Mouse (Mus musculus): ENCODE measurements at regions not wholly inside any gene's neighbourhood (a gene's known extent, or its start where the extent isn't known, plus 50 kb on each side); places are given as distances from the start of the nearest gene placed in this dataset.

DNA sequence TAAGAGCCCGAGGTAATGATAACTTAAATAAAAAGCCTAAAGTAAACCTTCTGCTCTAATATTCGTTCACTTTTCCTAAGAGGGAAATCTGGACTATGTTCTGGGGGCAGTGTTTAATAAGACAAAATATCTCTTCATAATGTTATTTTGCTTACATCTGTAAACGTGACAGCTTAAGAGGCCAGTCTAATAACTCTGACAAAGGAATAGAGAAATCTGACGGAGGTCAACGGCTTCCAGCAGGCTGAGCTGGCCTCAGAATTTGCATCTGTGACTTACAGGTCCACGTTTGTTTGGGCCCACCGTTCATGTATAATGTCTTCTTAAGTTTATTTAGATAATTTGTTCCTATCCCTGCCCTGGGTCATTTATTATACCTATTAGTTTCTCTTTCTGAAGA is 99.6 kb upstream of the Fam241a start:
- DNase-seq (ENCODE audit: low spot score) = no peak

DNA sequence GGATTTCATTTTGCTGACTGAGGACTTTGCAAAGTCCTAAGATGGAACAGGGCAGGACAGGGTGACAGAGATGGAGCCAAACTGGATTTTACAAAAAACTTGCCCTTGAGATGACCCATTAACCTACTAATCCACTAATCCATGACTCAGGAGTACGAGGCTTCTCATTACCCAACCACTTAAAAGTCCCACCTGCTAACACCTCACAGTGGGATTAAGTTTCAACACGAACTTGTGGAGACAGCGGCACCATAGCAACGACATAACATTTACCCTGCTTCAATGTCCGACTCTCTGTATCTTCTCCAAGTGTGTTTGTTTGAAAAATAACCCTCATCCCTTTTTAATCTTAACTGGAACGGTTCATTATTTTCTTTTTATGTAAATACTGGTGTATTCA is 91.5 kb upstream of the Fam241a start:
- no peak for DNase-seq (ENCODE audit: low spot score)

DNA sequence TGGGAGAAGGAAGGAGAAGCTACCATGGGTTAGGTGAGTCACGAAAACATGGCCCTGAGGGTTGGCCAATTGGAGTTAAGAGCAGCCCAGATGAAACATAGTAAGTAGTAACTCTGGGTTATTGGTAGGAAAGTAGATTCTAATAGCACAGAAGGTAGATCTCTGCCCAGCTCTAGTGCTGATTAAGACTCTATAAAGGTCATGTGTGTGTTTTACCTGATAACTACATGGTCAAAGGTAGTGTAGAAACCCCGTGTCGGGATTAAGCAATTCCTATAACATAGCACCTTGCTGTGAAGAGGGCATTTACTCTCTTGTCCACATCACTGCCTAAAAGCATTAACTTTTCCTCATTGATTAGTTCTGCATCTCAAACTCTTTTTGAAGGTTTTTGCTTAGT is 89.0 kb upstream of the Fam241a start:
- no peak for DNase-seq (ENCODE audit: low spot score)

DNA sequence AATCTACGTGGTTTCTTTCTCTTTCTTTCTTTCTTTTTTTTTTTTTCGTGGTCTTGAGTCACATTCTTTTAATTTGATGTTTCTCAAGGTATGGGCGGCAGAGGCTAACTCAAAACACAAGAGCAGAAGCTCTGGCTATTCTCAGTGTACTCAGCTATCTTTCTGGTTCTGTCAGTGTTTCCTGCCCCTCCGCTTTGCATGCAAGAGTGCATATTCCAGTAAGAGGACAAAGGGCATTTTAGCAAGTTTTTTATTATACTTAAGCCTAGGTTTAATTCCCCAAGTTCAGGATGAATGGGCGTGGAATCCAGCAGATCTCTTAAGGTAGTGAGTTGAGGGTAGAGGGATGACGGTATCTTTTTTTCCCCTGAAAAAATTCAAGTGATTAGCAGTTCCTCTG is 81.1 kb upstream of the Fam241a start:
- no peak for DNase-seq (ENCODE audit: low spot score)

DNA sequence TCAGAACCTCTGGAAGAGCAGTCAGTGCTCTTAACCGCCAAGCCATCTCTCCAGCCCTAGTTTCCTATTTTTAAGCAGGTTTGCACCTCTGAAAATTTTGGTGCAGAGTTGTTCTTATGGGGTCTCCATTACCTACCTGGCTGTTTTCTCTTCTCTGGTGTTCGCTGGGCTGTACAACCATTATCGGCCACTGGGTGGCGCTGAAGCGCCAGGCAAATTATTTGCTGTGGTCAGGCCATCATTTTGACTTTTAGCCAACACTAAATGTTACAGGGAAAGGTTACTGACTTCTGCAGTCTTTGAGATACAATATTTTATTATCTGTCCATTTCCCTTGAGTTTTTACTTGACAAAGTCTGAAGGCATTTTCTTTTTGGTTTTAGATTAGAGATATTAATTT is 74.8 kb upstream of the Fam241a start:
- peak; percentile 41 for DNase-seq (ENCODE audit: low spot score)

DNA sequence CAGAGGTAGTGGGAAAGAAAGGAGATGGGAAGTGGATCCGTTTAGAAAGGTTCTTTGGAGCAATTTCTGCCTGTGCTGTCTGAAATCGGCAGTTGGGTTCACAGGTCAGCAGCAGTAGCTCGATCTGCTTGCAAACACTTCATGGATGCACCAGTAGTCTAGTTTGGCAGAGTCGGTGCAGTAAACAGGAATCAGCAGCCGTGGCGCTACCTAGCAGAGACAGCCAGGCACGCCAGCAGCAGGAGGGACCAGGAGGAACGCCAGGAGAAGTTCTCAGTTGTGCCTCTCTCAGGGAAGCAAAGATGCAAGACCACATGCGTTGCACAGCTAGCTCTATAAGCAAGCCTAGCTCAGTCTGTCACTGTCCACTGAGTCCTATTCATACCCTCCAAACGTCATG is 71.0 kb upstream of the Fam241a start:
- DNase-seq (ENCODE audit: low spot score) = no peak

DNA sequence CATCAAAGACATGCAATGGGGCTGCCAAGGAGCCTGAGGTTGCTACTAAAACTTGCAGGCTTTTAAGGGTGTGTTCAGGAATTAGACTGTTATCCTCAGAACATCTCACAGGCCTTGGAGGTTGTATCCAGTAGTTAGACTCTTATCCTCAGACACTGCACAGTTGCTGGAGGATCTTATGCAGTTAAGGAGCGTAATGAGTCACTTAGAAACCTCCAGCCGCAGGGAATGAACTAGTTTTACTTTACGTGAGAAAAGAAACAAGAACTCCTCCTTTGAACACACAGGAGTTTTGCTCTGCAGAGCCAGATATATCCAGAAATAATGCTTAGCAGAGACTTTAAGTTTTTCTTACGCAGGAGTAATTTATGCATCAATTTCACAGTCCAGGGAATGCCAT is 70.1 kb upstream of the Fam241a start:
- no peak for DNase-seq (ENCODE audit: low spot score)

DNA sequence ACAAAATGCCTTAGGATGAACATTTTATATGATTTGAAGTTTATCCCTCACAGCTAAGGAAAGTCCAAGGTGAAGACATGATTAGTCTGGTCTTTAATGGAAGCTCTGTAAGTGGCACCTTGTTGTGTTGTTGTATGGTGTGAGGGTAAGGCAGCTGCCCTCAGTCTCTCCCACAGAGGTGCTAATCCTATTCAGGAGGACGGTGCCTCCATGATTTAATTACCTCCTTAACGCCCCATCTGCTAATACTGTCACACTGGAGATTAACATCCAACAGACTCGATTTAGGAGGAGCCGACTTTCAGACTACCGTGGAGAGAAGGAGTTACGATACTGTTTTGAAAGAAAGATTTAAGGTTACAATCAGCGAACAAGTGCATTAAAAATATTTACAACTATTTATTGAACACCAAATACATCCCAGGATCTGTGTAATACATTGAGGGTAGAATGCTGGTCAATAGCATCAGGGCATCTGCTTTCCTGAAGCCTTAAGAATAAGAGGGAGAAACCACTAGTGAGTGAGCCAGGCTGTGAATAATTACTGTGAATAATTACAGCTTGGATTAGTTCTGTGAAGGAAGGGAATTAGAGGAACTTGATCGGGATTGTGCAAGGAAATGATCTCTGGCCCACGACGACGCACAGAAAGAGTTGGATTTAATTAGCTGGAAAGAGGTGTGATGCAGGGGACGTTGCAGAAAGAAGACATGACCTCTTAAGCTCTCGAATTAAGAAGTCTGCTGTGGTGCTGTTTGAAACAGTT is 63.0 kb upstream of the Fam241a start:
- no peak for DNase-seq (ENCODE audit: low spot score)

DNA sequence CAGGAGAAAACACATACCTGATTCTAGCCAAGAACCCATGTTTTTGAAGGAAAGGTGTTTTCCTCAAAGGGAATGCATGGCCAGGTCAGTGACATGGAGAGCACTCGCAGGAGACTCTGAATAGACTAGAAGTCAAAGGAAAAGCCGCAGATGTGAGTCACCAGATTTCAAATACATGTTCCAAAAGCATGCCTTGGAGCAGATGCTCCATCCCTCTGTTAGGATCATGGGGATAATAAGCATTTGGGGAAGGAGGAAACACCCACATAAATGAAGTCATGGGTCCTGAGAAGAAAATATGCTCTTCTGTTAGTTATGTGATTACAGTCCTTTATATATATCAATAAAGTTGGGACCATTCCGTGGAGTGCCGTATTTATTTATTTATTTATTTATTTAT is 58.7 kb upstream of the Fam241a start:
- DNase-seq (ENCODE audit: low spot score) = peak; percentile 33

DNA sequence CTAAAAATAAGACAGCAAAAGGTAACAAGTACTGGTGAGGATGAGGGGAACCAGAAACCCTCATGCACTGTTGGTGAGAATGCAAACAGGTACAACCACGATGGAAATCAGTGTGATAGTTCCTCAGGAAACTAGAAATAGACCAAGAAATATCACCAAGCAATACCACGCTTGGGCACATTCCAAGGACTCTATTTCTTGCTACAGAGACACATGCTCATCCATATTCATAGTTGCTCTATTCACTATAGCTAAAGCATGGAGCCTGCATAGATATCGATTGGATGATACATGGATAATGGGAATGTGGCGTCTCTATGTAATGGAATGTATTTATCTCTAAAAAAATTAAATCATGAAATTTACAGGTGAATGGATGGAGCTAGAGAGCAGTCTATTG is 57.5 kb upstream of the Fam241a start:
- peak; percentile 21 for DNase-seq (ENCODE audit: low spot score)

DNA sequence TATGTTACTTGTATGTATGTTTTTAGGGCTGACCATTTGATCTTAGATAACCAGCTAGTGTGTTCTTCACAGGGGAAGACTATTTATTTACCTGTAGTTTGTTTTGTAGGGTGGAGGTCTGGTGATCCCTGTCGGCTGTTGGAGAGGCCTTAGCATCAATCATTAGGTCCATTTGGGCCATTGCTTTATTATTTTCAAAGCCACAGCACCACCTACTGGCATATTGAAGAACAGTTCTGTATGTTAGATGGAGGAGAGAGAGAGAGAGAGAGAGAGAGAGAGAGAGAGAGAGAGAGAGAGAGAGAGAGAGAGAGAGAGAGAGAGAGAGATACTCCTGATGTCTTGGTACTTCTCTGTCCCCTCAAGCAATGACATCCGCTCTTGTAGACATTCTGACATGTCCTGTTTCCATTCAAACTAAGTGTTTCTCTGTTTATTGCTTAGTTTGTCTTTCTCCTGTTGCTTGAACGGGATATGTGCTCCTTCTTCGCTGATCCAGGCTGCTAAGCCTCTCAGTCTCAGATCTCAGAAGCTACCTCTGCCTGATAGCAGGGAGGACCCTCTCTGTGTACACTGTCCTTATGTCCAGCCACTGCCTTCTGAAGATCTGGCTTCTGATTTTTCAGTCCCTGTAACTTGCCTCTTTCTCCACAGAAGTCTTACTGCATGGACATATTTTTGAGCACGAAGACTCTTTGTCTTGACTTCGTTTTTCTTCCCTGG is 52.9 kb upstream of the Fam241a start:
- peak; percentile 74 for DNase-seq (ENCODE audit: low spot score)

DNA sequence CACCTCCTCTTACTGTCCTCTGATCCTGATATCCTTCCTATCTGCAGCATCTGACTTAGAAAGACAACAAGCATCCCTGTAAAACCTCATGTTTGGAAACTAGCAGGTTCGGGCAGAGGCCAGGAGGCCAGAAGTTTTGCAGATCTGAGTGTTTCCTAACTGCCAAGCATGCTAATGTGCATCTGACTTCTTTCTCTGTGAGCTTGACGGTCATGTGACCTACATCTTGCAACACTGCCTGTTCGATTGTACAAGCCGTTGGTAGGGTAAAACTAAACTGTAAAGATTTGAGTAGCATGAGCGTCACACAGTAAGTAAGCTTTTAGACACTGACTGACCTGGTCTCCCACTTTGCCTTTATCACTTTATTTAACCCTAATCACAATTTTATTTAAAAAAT is 52.2 kb upstream of the Fam241a start:
- no peak for DNase-seq (ENCODE audit: low spot score)

Measured in layer of hippocampus, adult 11-12 months (tissue).